Mouse (Mus musculus): ENCODE data around the gene Pcyt1b. TPM values are rescaled to one million over a fixed set of nuclear protein-coding genes. Genes with fewer than 3 reads are reported as not detected.

Gene Pcyt1b
- polyA plus RNA-seq (2015; fragmentation: Nextera tagmentation; extraction: Ambion mirVana): 24.6 and 26.2 TPM in 2 replicates

DNA sequence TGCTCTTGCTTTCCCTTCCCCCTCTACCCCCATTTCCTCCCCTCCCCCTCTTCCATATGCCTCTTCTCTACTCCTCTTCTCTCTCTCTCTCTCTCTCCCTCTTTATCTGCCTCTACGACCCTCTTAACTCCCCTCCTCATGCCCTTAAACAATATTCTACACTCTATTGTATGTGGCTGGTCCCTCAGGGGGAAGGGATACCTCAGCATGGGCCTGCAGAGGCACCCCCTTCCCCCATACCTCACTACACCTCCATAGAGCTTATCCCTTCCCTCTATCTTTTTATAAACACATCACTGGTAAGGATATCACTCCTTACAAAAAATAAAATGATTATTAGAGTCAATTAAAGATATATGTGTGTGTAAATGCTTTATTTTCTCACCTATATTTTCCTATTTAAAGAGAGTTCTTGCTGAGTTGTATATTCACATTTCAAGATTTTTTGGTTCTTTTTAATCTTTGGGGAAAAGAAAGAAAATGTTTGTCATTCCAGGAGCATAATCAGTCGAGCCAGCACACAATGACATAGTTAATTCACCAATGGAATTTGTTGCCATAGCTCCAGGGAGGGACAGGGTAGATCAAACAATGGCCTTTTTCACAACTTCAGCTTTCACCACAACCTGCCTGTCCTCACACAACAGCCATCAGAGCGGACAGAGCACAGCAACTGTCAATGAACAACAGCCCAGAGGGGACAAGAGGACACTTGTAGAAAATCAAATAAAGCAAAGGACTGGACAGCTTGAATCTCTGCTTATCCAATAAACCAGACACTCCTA is at the start of gene Pcyt1b:
Gene Pcyt1b (plus strand): TSS at position 646 of the 785 bp plus-strand sequence.
- Histone ChIP-seq H3K4me2 (no peak within 1 kb of the TSS), H3K27ac (no peak within 1 kb of the TSS), H3K4me3 (no peak within 1 kb of the TSS), H3K9ac (no peak within 1 kb of the TSS), H3K36me3 (replicated peaks) (no peaks in the 10 kb centered on the region), H3K4me1 (no peaks in the 10 kb centered on the region), H3K27me3 (replicated peaks) (no peaks in the 10 kb centered on the region), H3K9me3 (no peaks in the 10 kb centered on the region)
- 19% methylated on average over 3 of the region's 3 CpGs for WGBS
- no peak for ATAC-seq (replicated peaks)

DNA sequence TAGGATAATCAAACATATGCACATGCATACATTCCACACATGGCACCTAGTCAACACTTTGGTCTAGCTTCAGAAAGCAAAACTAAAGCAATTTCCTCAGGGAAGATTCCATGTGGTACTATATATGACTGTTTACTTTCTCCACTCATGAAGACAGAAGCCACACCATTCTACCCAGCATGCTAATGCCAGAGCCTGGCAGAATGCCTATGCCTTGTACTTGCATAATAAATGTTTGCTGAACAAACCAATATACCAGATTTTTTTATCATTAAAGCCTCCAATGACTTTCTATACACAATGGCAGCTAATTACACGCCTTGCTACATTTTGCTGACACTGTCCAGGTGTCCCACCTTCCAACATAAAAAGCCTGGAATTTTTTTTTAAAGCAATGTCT is 24.4 kb upstream of the Pcyt1b start:
- no peaks in the 10 kb centered on the region for H3K36me3 ChIP-seq (replicated peaks)
- 61% methylated on average over 1 of the region's 1 CpGs for WGBS
- no peaks in the 10 kb centered on the region for H3K27me3 ChIP-seq (replicated peaks)
- no peak overlapping the region for H3K9ac ChIP-seq
- ATAC-seq (replicated peaks): no peak
- H3K9me3 ChIP-seq: no peaks in the 10 kb centered on the region
- peaks cover 5% of the 10 kb centered on the region for H3K4me1 ChIP-seq
- H3K4me2 ChIP-seq: no peak overlapping the region
- no peak overlapping the region for H3K4me3 ChIP-seq
- no peak overlapping the region for H3K27ac ChIP-seq

DNA sequence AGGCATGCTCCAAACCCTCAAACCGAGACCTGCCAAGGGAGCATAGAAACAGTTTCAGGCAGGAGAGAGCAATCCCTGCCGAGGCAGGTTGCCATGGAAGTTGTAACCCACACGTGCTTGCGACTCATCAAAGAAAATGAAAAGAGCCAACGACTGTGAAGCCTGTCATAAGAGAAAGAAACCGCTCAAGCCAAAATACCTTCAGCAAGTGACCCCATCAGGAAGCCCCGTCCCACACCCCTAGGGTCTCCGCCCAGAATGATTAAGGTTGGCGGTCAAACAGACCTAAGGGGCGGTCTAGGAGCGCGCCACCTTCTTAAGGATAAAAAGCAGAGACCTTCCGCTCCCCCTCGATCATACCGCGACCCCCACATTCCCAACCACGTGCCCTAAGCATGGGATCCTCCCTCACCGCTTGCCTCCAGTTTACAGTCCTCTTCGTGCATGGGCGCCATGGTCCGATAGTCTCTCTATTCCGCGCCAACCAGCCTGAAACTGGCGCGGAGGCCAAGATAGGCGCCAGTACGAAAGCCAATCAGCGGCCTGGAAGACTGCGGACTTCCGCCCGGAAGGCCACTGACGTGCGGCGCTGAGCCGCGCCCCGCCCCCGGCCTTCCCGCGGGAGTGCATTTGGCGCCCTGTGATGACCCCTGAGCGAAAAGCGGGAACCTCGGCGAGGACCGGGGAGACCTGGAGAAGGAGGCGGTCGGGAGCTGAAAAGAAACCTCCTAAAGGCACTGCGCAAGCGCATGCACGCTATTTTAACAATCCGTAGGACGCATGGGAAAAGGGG is 22.8 kb upstream of the Pcyt1b start, which contains the start of gene Pola1:
Gene Pola1 (minus strand): TSS at position 499 of the 793 bp plus-strand sequence.
- Histone ChIP-seq H3K27ac (peak within 1 kb of the TSS; percentile 51), H3K9me3 (no peaks in the 10 kb centered on the region), H3K9ac (peak within 1 kb of the TSS; percentile 40), H3K27me3 (replicated peaks) (no peaks in the 10 kb centered on the region), H3K36me3 (replicated peaks) (no peaks in the 10 kb centered on the region), H3K4me2 (peak within 1 kb of the TSS; percentile 58), H3K4me1 (peaks cover 5% of the 10 kb centered on the region), H3K4me3 (peak within 1 kb of the TSS; percentile 60)
- peak; percentile 99 for ATAC-seq (replicated peaks)
- 22% methylated on average over 53 of the region's 53 CpGs for WGBS

DNA sequence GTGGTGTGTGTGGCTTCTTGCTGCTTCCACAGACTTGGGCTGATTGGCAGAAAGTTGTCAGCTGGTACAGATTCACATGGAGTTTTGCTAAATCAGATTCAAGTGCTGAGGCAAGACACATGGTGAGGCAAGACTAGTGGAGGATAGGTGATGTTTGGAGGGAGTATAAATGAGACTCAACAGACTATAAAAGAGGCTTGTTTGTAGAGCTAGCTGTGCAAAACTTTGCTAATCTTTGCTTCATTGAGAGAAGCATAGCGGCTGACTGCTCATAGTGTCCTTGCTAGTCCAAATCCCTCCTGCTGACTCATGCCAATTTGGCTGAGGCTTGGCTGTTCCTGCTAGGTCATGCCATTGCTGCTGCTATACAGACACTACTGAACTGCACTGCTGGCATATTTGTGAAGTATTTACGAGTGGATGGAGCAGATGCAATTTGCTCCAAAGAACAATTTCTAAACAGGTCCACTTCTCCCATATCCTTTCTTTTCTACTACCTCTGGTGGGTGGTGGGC is 19.7 kb upstream of the Pcyt1b start:
- Histone ChIP-seq H3K27me3 (replicated peaks) (no peaks in the 10 kb centered on the region), H3K9me3 (no peaks in the 10 kb centered on the region), H3K4me3 (no peak overlapping the region), H3K36me3 (replicated peaks) (no peaks in the 10 kb centered on the region), H3K27ac (no peak overlapping the region), H3K4me2 (no peak overlapping the region), H3K9ac (no peak overlapping the region), H3K4me1 (peaks cover 5% of the 10 kb centered on the region)
- 77% methylated on average over 2 of the region's 2 CpGs for WGBS
- no peak for ATAC-seq (replicated peaks)

DNA sequence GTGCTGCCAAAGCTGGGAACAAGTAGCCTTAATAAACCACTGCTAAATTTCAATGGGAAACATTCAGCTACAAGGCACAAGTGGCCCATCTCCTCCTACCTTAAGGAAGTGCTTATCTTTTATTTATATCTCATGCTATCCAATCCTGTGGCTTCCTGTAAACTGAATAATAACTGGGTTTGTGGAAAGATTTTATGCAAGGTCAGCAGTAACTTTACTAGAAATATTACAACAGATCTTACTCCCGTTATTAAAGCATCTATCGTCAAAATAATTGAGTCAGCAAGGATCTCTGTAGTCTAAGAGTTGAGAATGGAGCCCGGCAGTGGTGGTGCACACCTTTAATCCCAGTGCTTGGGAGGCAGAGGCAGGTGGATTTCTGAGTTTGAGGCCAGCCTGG is 11.1 kb upstream of the Pcyt1b start:
- Histone ChIP-seq H3K27me3 (replicated peaks) (no peaks in the 10 kb centered on the region), H3K27ac (no peak overlapping the region), H3K9me3 (no peaks in the 10 kb centered on the region), H3K4me3 (no peak overlapping the region), H3K4me1 (no peaks in the 10 kb centered on the region), H3K4me2 (no peak overlapping the region), H3K9ac (no peak overlapping the region), H3K36me3 (replicated peaks) (no peaks in the 10 kb centered on the region)
- ATAC-seq (replicated peaks): no peak
- 93% methylated on average over 3 of the region's 3 CpGs for WGBS

DNA sequence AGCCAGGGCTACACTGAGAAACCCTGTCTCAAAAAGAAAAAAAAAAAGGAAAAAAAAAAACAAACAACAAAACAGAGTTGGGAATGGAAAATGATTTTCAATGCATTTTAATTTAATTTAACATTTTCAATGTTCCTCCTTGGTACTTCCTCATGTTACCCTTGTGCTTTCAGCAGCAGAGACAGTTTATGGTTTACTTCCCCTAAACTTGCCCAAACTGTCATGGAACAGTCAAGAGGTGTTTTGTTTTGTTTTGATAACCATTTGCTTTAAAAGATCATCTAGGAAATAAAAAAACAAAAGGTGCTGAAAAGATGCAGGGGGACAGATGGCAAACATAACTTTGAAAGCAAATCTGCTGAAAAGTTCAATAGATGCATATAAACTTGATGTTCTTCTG is 10.6 kb upstream of the Pcyt1b start:
- no peaks in the 10 kb centered on the region for H3K9me3 ChIP-seq
- no peak overlapping the region for H3K4me2 ChIP-seq
- no peak overlapping the region for H3K9ac ChIP-seq
- H3K27me3 ChIP-seq (replicated peaks): no peaks in the 10 kb centered on the region
- H3K4me3 ChIP-seq: no peak overlapping the region
- H3K36me3 ChIP-seq (replicated peaks): no peaks in the 10 kb centered on the region
- H3K4me1 ChIP-seq: no peaks in the 10 kb centered on the region
- no peak overlapping the region for H3K27ac ChIP-seq
- ATAC-seq (replicated peaks): no peak

DNA sequence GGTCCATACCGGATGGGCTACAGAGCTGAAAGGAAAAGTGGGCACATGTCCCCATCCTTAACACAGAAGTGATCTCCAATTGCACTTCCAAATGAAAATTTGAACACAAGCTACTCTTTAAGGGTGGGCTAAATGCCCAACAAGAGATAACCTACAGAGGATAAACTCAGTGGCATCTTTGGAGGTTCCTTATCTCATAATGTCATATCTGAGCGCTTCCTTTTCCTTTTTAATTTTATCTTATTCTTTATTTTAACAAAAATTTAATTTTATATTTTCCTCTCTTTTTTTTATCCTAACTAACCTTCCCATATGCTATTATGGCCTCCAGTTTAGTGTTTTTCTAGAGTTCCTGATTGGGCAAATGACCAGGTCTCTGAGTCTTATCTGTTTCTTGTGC is 3.9 kb upstream of the Pcyt1b start:
- H3K36me3 ChIP-seq (replicated peaks): no peaks in the 10 kb centered on the region
- no peaks in the 10 kb centered on the region for H3K27me3 ChIP-seq (replicated peaks)
- no peak overlapping the region for H3K4me3 ChIP-seq
- H3K4me1 ChIP-seq: no peaks in the 10 kb centered on the region
- 93% methylated on average over 2 of the region's 2 CpGs for WGBS
- H3K4me2 ChIP-seq: no peak overlapping the region
- H3K9ac ChIP-seq: no peak overlapping the region
- H3K9me3 ChIP-seq: no peaks in the 10 kb centered on the region
- H3K27ac ChIP-seq: no peak overlapping the region
- no peak for ATAC-seq (replicated peaks)

DNA sequence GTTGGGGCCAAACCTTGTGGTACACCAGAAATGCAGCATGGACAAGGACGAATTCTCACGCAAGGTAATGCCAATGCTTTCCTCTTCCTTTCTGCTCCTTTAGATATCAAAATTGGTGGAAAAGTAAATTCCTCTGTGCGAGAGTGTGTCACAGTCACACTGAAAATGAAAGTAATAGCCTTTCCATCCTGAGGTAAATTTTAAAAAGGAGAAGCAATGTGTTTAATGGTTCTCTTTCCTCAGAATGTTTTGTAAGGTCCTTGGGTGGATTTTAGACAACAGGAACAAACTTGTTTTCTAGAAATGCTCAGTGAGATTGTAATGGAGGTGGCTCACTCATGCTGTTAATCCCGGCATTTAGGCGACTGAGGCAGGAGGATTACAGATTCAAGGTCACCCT is 490 bp downstream of the Pcyt1b start:
- H3K4me2 ChIP-seq: no peak overlapping the region
- H3K9me3 ChIP-seq: no peaks in the 10 kb centered on the region
- no peaks in the 10 kb centered on the region for H3K27me3 ChIP-seq (replicated peaks)
- H3K4me3 ChIP-seq: no peak overlapping the region
- 75% methylated on average over 5 of the region's 5 CpGs for WGBS
- no peak overlapping the region for H3K27ac ChIP-seq
- H3K36me3 ChIP-seq (replicated peaks): no peaks in the 10 kb centered on the region
- no peak for ATAC-seq (replicated peaks)
- H3K4me1 ChIP-seq: no peaks in the 10 kb centered on the region
- no peak overlapping the region for H3K9ac ChIP-seq

DNA sequence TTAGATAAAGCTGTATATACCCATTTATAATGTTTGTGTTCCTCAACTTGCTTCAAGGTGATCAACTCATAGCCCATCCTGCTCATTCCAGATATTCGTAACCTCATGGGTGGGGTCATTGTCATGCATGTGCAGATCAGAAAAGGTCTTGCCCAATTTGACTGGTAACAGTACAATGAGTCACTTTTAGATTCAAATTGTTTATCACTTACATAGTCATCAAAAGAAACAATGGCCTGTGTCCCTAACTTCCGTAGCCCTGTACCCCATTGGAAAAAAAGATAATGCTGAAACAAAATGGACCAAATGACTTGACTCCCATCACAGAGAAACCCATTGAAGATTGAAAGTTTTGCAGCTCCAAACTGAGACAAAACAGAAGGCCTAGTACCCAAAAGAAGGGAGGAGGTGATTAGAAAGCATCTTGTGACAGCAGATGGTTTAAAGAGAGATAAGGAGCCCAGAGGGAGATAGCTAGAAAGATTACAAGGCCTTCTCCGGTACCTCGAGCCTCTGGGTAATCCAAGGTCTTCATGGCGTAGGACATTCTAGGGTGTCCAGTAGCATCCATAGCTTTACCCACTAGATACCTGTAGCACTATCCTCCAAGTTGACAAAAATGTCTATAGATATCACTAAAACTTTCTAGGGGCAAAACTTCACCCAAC is 9.4 kb downstream of the Pcyt1b start:
- Histone ChIP-seq H3K4me2 (no peak overlapping the region), H3K4me1 (no peaks in the 10 kb centered on the region), H3K36me3 (replicated peaks) (no peaks in the 10 kb centered on the region), H3K9me3 (no peaks in the 10 kb centered on the region), H3K4me3 (no peak overlapping the region), H3K27ac (no peak overlapping the region), H3K27me3 (replicated peaks) (no peaks in the 10 kb centered on the region), H3K9ac (no peak overlapping the region)
- 92% methylated on average over 5 of the region's 5 CpGs for WGBS
- no peak for ATAC-seq (replicated peaks)

DNA sequence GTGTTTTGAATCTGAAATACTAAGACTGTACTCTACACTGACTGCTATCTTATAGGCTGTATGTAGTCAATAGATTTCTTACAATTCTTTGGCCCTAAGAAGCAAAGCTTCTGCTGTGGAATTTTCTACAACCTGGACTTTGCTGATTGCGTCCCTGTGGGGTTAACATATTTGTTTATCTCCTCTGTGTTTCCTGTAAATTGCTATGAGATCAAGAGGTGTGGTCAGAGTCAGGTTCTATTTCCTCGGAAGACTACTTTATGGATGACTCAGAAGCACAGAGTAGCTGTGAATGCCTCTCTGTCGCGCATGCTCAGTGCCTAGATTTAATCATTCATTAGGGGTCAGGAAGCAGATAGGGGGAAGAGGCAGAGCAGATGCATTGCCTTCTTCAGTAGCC is 10.1 kb downstream of the Pcyt1b start:
- Histone ChIP-seq H3K4me3 (no peak overlapping the region), H3K4me2 (no peak overlapping the region), H3K9me3 (no peaks in the 10 kb centered on the region), H3K36me3 (replicated peaks) (no peaks in the 10 kb centered on the region), H3K9ac (no peak overlapping the region), H3K27me3 (replicated peaks) (no peaks in the 10 kb centered on the region), H3K27ac (no peak overlapping the region), H3K4me1 (no peaks in the 10 kb centered on the region)
- WGBS: 83% methylated on average over 4 of the region's 4 CpGs
- ATAC-seq (replicated peaks): no peak

DNA sequence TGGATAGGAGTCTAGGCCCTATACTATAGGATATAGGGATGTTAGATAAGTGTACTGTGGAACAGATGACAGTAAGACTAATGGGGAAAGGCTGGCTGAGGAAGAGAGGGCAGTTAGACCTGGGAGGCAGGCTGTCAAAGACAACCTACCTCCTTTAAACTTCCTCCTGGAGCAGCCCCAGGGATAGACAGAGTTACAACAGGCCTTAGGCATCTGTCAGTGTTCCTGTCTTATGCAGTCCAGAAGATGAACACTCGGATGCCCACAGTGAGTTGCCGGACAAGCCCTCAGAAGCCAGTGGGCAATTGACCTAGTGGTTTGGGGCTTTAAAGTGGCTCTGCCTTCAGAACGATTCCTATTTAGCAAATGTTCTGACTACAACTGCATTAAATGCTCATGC is 19.8 kb downstream of the Pcyt1b start:
- peak overlapping the region; percentile 27 for H3K9ac ChIP-seq
- H3K27me3 ChIP-seq (replicated peaks): no peaks in the 10 kb centered on the region
- H3K4me3 ChIP-seq: peak overlapping the region; percentile 40
- H3K9me3 ChIP-seq: no peaks in the 10 kb centered on the region
- H3K4me2 ChIP-seq: peak overlapping the region; percentile 47
- 0 out of 2 replicates have a peak, but pooled peaks cover 7% of the 10 kb centered on the region for H3K4me1 ChIP-seq
- H3K36me3 ChIP-seq (replicated peaks): no peaks in the 10 kb centered on the region
- peak; percentile 37 for ATAC-seq (replicated peaks)
- peak overlapping the region; percentile 92 for H3K27ac ChIP-seq
- WGBS: 40% methylated on average over 3 of the region's 3 CpGs
